Mouse (Mus musculus) hindbrain, embryonic 10.5 days (tissue): Measurements from ENCODE around the gene Fosl2. TPM values are rescaled to one million over a fixed set of nuclear protein-coding genes. Genes with fewer than 3 reads are reported as not detected.

ENCODE experiments used
- DNase-seq: peaks from one replicate; pipeline ENCODE4 v3.0.0-alpha.2; 2017; ENCODE audit warnings: low spot score
- H3K27ac ChIP-seq: fragments of 300-500 bp; sonication (generic); 2 replicates; pipeline ENCODE4 v1.5.1; 2016; ENCODE audit warnings: mild to moderate bottlenecking, moderate library complexity
- H3K27me3 ChIP-seq: fragments of 300-500 bp; sonication (generic); 2 replicates; pipeline ENCODE4 v1.6.1; 2016; ENCODE audit warnings: mild to moderate bottlenecking; ENCODE audit not compliant: poor library complexity, insufficient read depth, severe bottlenecking
- H3K36me3 ChIP-seq: fragments of 300-500 bp; sonication (generic); 2 replicates; pipeline ENCODE4 v1.6.1; 2016; ENCODE audit warnings: mild to moderate bottlenecking, moderate library complexity
- H3K4me1 ChIP-seq: fragments of 300-500 bp; sonication (generic); replicated peaks from 2 replicates; pipeline ENCODE4 v1.6.1; 2016; ENCODE audit warnings: mild to moderate bottlenecking
- H3K4me3 ChIP-seq: fragments of 300-500 bp; sonication (generic); 2 replicates; pipeline ENCODE4 v1.5.1; 2016; ENCODE audit warnings: mild to moderate bottlenecking, moderate library complexity
- H3K9me3 ChIP-seq: fragments of 300-500 bp; sonication (generic); 2 replicates; pipeline ENCODE4 v1.6.1; 2016; ENCODE audit warnings: mild to moderate bottlenecking, moderate library complexity
- WGBS: fragments of 180-500 bp; shearing (Covaris S2); methylation state at CpG from one replicate; pipeline ENCODE4 v1.1.7; 2016; 5-methylcytosine and 5-hydroxymethylcytosine counted together
- polyA plus RNA-seq: library from polyadenylated mRNA; unstranded; fragments of >200 nt; fragmentation: Nextera tagmentation; extraction: Ambion mirVana; gene quantifications from 2 replicates; pipeline ENCODE4 v1.2.1, GENCODE M21; 2016

Gene Fosl2
- 0.42 and 0.55 TPM in 2 replicates for polyA plus RNA-seq

DNA sequence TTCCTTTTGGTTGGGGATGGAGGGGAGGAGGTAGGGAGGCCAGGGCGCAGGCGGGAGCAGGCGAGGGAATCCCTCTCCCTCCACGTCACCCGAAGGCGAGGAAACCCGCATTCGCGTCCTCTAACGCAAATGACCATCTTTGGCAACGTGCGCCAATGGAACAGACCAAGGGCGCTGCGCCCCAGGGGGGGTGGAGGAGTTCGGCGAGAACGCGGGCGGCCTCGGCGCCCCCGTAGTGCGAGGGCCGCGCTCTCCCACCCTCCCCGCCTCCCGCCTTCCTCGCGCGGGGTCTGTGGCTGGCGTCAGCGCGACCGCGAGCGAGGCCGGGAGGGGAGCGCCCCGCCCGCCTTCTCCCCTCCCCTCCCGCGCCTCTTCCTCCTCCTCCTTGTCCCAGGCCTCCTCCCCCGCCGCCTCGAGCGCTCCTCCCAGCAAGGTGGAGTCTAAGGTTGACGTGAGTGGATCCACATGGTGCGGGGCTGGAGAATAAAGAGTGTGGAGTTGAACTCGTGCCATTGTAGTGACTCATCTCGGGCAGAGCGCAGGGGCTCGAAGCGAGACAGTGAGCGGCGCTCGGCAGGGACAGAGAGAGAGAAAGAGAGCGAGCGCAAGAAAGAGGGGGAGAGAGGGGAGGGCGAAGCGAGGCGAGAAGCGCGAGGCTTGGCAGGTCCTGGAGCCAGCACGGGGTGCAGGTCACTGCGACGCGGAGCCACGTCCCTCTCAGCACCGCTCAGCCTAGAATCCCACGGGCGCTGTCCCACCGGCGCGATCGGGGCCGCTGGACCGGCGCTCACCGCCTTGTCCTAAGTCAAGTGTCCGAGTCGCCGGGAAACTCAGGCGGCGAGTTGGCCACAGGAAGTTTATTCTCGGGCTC, at the start of gene Fosl2:
Gene Fosl2 (plus strand): TSS at position 466 of the 871 bp plus-strand sequence.
- H3K27me3 ChIP-seq: peaks cover 86% of the 10 kb centered on the region
- peaks cover 43% of the 10 kb centered on the region for H3K4me1 ChIP-seq
- no peaks in the 10 kb centered on the region for H3K9me3 ChIP-seq
- WGBS: under 1% methylated on average over 85 of the region's 85 CpGs
- peak; percentile 87 for DNase-seq
- H3K27ac ChIP-seq: peak within 1 kb of the TSS; percentile 89
- H3K4me3 ChIP-seq: peak within 1 kb of the TSS; percentile 72
- no peaks in the 10 kb centered on the region for H3K36me3 ChIP-seq

- WGBS: 95% methylated on average over 2 of the region's 2 CpGs
- Histone ChIP-seq H3K27ac (no peak overlapping the region), H3K27me3 (no peaks in the 10 kb centered on the region), H3K9me3 (no peaks in the 10 kb centered on the region), H3K4me1 (peaks cover 4% of the 10 kb centered on the region), H3K36me3 (0 out of 2 replicates have a peak, but pooled peaks cover 6% of the 10 kb centered on the region), H3K4me3 (no peak overlapping the region)
- no peak for DNase-seq
These were observed 49.6 kb upstream of the Fosl2 start for GRCm38 (mm10) chr5:32085971-32086370.

DNA sequence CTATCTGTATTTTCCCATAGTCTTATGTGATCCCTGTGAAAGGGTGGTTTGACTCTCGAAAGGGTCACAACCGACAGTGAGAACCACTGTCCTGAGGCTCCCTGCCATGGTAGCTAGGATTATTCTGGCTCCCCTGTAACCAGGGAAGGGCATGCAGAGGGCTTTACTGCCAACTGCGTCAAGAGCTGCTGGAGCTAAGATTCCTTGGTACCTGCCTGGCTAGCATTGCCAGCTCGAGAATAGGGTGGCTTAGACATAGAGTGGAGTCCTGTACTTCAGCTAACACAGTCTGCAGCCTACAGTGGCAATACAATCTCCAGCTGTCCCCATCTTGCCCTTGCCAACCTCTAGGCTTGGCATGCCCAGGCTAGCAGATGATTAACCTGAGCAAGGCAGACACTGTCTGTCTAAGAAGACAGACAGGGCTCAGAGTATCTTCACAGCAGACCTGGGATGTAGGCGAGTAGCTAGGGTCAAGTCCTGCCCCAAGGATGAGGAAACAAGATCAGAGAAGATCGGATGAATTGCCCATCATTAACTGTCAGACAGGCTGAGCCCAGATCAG, 49.0 kb upstream of the Fosl2 start:
- 87% methylated on average over 6 of the region's 6 CpGs for WGBS
- no peaks in the 10 kb centered on the region for H3K27me3 ChIP-seq
- H3K9me3 ChIP-seq: no peaks in the 10 kb centered on the region
- no peak overlapping the region for H3K27ac ChIP-seq
- no peak for DNase-seq
- 0 out of 2 replicates have a peak, but pooled peaks cover 6% of the 10 kb centered on the region for H3K36me3 ChIP-seq
- no peak overlapping the region for H3K4me3 ChIP-seq
- no peaks in the 10 kb centered on the region for H3K4me1 ChIP-seq

- WGBS: 55% methylated on average over 5 of the region's 5 CpGs
- no peaks in the 10 kb centered on the region for H3K27me3 ChIP-seq
- no peak overlapping the region for H3K4me3 ChIP-seq
- H3K36me3 ChIP-seq: 0 out of 2 replicates have a peak, but pooled peaks cover 6% of the 10 kb centered on the region
- no peaks in the 10 kb centered on the region for H3K4me1 ChIP-seq
- H3K9me3 ChIP-seq: no peaks in the 10 kb centered on the region
- no peak for DNase-seq
- 0 out of 2 replicates have a peak overlapping the region, but pooled peaks have one; percentile 16 for H3K27ac ChIP-seq
These were observed 46.1 kb upstream of the Fosl2 start for GRCm38 (mm10) chr5:32089481-32089880.

DNA sequence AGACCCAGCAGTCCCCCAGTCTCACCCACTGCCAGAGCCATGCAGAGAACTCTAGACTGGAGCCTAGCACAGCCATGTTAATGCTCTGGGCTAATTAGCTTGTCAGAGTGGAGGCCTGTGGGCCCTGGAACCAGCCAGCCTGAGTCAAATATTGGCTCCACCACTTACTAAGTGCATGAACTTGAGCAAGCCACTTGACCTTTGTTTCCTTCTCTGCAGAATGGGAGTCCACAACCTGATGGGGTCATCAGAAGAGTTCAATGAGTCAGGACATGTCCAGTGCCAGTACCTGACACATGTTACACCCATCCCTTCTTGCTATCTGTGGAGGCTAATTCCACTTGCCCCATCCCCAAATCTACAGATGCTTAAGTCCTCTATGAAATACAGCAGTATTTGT, 43.3 kb upstream of the Fosl2 start:
- Histone ChIP-seq H3K4me3 (no peak overlapping the region), H3K9me3 (no peaks in the 10 kb centered on the region)
- DNase-seq: no peak

DNA sequence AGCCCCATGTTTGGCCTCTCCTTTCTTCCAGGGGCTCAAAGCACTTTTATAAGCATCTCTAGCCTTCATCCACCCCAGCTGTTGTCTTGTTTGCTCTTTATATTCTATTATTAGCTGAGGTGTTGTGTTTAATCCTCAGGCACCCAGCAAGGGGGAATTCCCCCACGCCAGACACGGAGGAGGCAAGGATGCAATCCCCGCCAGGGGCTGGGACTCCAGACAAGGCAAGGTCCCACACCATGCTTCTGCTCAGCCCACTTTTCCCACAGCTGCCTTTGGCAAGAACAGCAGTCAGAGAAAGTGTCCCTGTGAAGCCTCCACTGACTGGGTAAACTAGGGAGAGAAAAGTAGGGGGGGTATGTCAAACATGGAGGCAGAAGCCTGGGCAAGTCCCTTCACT, 36.9 kb upstream of the Fosl2 start:
- peaks cover 20% of the 10 kb centered on the region for H3K4me1 ChIP-seq
- DNase-seq: no peak
- H3K9me3 ChIP-seq: no peaks in the 10 kb centered on the region
- H3K36me3 ChIP-seq: no peaks in the 10 kb centered on the region
- no peak overlapping the region for H3K4me3 ChIP-seq
- 80% methylated on average over 3 of the region's 3 CpGs for WGBS
- no peaks in the 10 kb centered on the region for H3K27me3 ChIP-seq
- no peak overlapping the region for H3K27ac ChIP-seq

More for the DNA sequence above, 43.3 kb upstream of the Fosl2 start:
- no peak overlapping the region for H3K27ac ChIP-seq
- no peaks in the 10 kb centered on the region for H3K36me3 ChIP-seq
- no peaks in the 10 kb centered on the region for H3K27me3 ChIP-seq
- no peaks in the 10 kb centered on the region for H3K4me1 ChIP-seq

DNA sequence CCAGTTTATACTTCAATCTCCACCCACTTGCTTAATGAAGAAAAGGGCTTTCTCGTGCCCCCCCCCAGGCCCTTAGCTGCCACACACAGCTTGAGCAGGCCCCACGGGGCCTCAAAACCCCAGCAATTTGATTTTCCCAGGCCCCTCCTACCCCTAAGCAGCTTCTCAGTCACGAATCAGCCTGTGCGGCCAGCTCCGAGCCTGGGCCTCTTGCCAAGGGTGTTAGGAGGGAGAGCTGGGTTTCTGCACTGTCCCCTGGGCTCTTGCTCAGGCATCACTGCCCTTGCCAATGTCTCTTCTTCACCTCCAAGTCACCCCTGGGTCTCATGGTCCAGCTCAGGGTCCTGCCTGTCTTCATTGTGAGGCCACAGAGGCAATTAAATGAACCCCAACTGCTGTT, 33.1 kb upstream of the Fosl2 start:
- Histone ChIP-seq H3K4me3 (no peak overlapping the region), H3K9me3 (no peaks in the 10 kb centered on the region), H3K27me3 (no peaks in the 10 kb centered on the region), H3K27ac (peak overlapping the region; percentile 54; the same call in 1 of the 2 replicates), H3K36me3 (no peaks in the 10 kb centered on the region), H3K4me1 (peaks cover 20% of the 10 kb centered on the region)
- WGBS: 48% methylated on average over 5 of the region's 5 CpGs
- no peak for DNase-seq

- no peak for DNase-seq
- Histone ChIP-seq H3K9me3 (no peaks in the 10 kb centered on the region), H3K27ac (0 out of 2 replicates have a peak overlapping the region, but pooled peaks have one; percentile 54), H3K4me3 (no peak overlapping the region), H3K27me3 (no peaks in the 10 kb centered on the region), H3K36me3 (no peaks in the 10 kb centered on the region), H3K4me1 (peaks cover 20% of the 10 kb centered on the region)
- WGBS: 77% methylated on average over 6 of the region's 6 CpGs
These were observed 32.6 kb upstream of the Fosl2 start for GRCm38 (mm10) chr5:32102971-32103431.

DNA sequence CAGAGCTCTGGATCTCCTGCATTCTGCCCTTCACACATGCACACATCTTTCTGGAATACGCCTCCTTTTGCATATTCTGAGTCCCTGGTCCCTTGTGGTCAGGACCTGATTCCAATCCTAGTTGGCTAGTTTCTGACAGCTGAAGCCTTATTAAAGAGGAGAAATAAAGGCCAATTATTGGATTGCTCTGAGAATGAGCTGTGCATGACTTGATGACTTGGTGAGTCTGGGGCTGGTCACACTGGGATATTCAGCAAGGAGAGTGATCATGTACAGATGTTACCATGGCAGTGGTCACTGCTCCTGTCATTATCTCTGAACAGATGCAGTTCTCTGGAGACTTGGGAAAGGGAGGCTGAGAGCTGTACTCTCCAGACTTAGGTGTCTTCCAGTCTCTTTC, 32.1 kb upstream of the Fosl2 start:
- Histone ChIP-seq H3K36me3 (no peaks in the 10 kb centered on the region), H3K9me3 (no peaks in the 10 kb centered on the region), H3K27ac (no peak overlapping the region), H3K27me3 (no peaks in the 10 kb centered on the region), H3K4me1 (peaks cover 20% of the 10 kb centered on the region), H3K4me3 (no peak overlapping the region)
- WGBS: 90% methylated on average over 1 of the region's 1 CpGs
- no peak for DNase-seq

DNA sequence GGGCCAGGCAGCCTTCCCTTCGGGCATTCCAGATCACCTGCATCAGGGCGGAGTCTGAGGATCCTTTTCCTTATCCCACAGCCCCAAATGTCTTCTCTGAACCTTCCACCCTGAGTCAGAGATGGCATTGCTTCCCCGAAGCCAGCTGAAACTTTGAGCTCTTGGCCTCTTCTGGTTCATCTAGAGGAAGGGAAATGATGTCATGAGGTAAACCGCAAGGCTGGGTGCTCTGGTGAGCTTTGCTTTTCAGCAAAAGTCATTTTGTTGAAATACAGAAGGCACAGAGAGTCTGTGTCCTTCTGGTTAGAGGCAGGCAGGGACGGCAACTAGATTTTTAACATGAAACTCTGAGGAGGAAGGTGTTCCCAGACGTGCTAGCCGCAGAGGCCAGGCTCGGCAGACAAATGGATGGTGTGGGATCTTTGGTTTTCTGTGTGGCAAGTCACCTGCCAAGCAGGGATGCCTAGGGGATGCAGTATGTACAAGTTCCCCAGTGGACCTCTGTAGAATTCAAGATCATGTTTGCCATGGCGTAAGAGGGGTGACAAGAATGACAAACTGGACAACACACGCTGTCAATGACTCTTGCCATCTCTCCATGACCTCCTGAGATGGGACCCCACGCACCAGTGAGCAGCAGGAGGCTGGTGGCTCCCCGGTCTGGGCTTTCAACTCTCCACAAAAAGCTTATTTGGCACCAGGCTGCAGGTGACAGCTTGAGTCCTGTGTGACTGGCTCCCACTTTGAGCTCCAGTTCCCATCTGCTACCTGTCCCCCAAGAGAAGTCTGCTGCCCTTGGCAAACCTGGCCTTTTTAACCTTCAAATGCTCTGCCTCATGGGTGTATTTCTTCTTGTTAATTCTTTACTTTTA, 31.2 kb upstream of the Fosl2 start:
- Histone ChIP-seq H3K36me3 (no peaks in the 10 kb centered on the region), H3K9me3 (no peaks in the 10 kb centered on the region), H3K4me3 (no peak overlapping the region), H3K27ac (no peak overlapping the region), H3K4me1 (peaks cover 20% of the 10 kb centered on the region), H3K27me3 (no peaks in the 10 kb centered on the region)
- DNase-seq: no peak
- WGBS: 86% methylated on average over 12 of the region's 12 CpGs

DNA sequence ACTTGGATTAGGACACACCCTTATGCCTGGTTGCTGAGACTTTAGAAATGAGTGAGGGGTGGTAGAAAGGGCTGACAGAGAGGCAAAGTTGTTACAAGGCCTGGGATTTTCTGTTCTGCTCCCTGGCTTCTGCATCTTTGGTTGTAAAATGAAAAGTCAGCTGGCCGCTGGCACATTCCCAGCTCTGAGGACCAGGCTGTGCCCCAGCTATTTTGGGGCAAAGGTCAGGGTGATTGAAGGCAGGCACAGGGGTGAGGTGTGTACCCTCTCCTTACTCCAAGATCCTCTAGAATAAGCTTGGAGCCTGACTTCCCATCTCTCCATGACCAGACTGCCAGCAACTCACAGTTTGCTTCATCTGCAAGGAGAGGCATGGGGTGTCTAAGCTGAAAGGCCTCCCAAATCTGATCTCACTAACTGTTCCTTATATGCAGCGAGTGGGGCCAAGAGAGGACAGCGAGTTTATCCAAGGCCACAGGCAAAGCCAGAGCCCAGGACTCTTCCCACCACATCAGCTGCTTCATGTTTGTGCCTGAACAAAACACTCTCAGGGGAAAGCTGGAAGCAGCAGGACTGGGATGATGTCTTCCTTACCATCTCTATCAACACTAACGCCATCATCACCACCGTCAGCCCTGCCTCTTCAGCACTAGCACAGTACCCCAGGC, 29.0 kb upstream of the Fosl2 start:
- 87% methylated on average over 5 of the region's 5 CpGs for WGBS
- no peaks in the 10 kb centered on the region for H3K36me3 ChIP-seq
- H3K9me3 ChIP-seq: no peaks in the 10 kb centered on the region
- H3K4me1 ChIP-seq: peaks cover 18% of the 10 kb centered on the region
- no peaks in the 10 kb centered on the region for H3K27me3 ChIP-seq
- H3K4me3 ChIP-seq: no peak overlapping the region
- H3K27ac ChIP-seq: no peak overlapping the region
- no peak for DNase-seq

GRCm38 (mm10) chr5:32110651-32111050, 24.9 kb upstream of the Fosl2 start:
- H3K4me1 ChIP-seq: 0 out of 2 replicates have a peak, but pooled peaks cover 4% of the 10 kb centered on the region
- no peak overlapping the region for H3K4me3 ChIP-seq
- H3K27me3 ChIP-seq: no peaks in the 10 kb centered on the region
- H3K9me3 ChIP-seq: no peaks in the 10 kb centered on the region
- H3K27ac ChIP-seq: no peak overlapping the region
- H3K36me3 ChIP-seq: no peaks in the 10 kb centered on the region
- DNase-seq: no peak
- WGBS: 89% methylated on average over 4 of the region's 4 CpGs
